In the genomic region with DNA sequence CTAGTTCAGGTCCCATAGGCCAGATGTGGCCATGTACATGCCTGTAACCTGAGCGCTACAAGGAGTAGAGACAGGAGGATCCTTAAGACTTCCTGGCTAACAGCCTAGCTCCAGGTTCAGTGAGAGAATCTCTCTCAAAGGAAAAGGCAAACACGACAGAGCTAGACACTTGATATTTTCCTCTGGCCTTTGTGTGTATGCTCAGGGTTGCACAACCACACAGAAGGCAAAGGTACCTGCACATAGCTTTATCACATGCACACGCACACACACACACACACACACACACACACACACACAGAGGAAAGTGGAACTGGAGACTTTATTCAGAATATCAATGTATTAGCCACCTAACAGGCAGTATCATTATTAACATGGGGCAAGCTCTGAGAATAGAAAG, we compare ENCODE assay signal across 16 mouse cellular contexts.
"Had no signal": no experiment of that assay in that cellular context is flagged by ENCODE, and none has a peak within 500 bp of the region (broad histone marks: within the 10 kb centered on the region; RNA-seq: fewer than 3 reads in every experiment).

No protein-coding gene starts in this region.

- ATAC-seq: midbrain, embryonic 13.5 days; midbrain, embryonic 15.5 days had no signal

- H3K36me3 ChIP-seq: liver, embryonic 15.5 days; lung, embryonic 15.5 days; midbrain, embryonic 15.5 days; stomach, embryonic 15.5 days had no signal

- DNase-seq: lung, adult 2 months; lung, postnatal 14 days; right cerebral cortex, postnatal 14 days; thymus, adult 2 months; thymus, postnatal 25 days; thymus, postnatal 4 days had no signal

- H3K4me3 ChIP-seq: liver, embryonic 15.5 days; lung, embryonic 15.5 days; megakaryocyte, embryonic 14.5 days; midbrain, embryonic 13.5 days; midbrain, embryonic 15.5 days; neural tube, embryonic 12.5 days; stomach, embryonic 15.5 days had no signal

- H3K9ac ChIP-seq: liver, embryonic 15.5 days; lung, embryonic 15.5 days; midbrain, embryonic 13.5 days; midbrain, embryonic 15.5 days; neural tube, embryonic 12.5 days; stomach, embryonic 15.5 days had no signal

- H3K27me3 ChIP-seq: liver, embryonic 15.5 days; lung, embryonic 15.5 days; midbrain, embryonic 13.5 days; midbrain, embryonic 15.5 days; neural tube, embryonic 12.5 days; stomach, embryonic 15.5 days had no signal

- H3K4me1 ChIP-seq: liver, embryonic 15.5 days; midbrain, embryonic 15.5 days; neural tube, embryonic 12.5 days; stomach, embryonic 15.5 days had no signal

- H3K4me2 ChIP-seq: liver, embryonic 15.5 days; lung, embryonic 15.5 days; midbrain, embryonic 11.5 days; midbrain, embryonic 13.5 days; midbrain, embryonic 15.5 days; neural tube, embryonic 12.5 days; stomach, embryonic 15.5 days had no signal

- H3K27ac ChIP-seq: liver, embryonic 15.5 days; lung, embryonic 15.5 days; macrophage; midbrain, embryonic 13.5 days; midbrain, embryonic 15.5 days; neural tube, embryonic 12.5 days; stomach, embryonic 15.5 days; stomach, postnatal 0 days had no signal

- H3K9me3 ChIP-seq: liver, embryonic 15.5 days; lung, embryonic 15.5 days; megakaryocyte, embryonic 14.5 days; midbrain, embryonic 13.5 days; midbrain, embryonic 15.5 days; neural tube, embryonic 12.5 days; stomach, embryonic 15.5 days had no signal
